Mouse (Mus musculus) urinary bladder, postnatal 10 days (tissue): ENCODE measurements around the gene Selenoi.
"Not testable (repeated sequence)": the region's sequence is repeated elsewhere in the genome, so short reads cannot be mapped to it uniquely, and the experiment has no call there.

Experiments used
- DNase-seq: peaks from one replicate; pipeline ENCODE4 v3.0.0; 2022; ENCODE audit warnings: low spot score

Selenoi gene

GRCm38 (mm10) chr5:30232271-30232971, at the start of gene Selenoi:
TSS of gene Selenoi (plus strand) at chr5:30232581.
- DNase-seq, result peak; percentile 87

DNA sequence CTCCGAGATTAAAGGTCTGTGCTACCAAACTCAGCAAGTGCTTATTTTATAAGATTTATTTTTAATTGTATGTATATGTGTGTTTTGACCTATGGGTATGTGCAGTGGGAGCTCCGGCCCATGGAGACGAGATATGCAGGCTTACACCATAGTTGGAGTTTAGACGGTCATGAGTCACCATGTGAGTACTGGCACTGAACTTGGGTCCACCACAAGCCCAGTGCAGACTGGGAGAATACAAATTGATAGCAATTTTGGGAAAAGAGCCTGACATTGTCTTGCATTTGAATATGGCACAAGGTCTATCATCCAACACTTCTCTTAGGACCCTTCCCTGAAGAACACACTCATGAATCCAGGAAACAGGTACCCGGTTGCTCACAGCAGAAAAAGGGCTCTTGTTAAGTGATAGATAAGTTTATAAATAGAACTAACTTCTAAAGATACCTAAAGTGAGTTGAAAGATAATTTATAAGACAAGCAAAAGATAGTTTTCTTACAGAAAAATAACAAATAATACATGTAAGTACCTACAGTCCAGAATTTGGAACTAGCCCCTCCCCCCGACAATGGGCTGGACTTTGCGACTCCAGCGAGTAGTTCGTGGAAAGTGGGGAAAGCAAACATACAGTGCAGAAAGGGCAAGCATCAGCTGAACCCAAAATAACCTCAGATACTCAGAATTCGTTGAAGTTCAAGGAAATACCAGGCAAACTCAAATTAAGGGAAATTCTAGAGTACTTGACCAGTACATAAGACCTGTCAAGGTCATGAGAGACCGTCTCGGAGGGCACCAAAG, 44.5 kb upstream of the Selenoi start:
- no peak for DNase-seq

GRCm38 (mm10) chr5:30192452-30192851, 39.9 kb upstream of the Selenoi start:
- no peak for DNase-seq

- DNase-seq, result no peak
Measured at GRCm38 (mm10) chr5:30195340-30195739, 37.0 kb upstream of the Selenoi start.

GRCm38 (mm10) chr5:30198257-30198656, 34.1 kb upstream of the Selenoi start:
- no peak for DNase-seq

DNA sequence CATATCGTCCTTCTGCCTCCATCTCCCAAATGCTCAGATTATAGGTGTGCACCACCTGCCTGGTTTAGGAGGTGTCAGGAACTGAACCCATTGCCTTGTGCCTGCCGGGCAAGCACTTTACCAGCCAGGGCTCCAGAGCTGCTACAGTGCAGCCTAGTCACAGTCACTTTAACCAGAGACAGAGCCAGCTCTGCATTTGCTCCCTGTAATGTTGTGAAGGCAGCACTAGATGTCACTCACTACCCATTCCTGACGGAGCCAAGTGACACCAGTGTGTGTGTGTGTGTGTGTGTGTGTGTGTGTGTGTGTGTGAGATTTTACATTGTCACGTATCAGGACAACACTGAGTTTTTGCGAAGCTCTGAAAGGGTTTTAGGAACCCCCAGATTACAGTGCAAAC, 30.9 kb upstream of the Selenoi start:
- no peak for DNase-seq

DNA sequence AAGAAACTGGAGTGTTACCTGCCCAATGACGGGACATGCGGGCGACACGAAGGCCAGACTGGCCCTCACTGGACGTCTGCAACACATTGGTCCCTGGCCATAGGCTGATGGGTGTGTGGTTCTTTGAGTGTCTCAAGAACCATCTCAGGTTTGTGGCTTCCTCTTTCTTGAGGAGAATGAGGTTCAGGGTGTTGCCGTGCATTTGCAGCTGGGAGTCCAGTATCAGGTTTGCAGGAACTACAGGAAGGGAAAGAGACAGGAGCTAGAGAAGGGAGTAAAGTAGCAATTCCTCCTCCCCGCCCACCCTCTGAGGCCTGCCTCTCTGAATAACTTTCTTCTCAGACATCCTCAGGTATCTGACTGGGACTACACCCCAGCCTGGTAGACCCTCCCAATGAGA, 30.2 kb upstream of the Selenoi start:
- no peak for DNase-seq

- DNase-seq, result no peak
Measured at GRCm38 (mm10) chr5:30203216-30203885, 29.0 kb upstream of the Selenoi start.

DNA sequence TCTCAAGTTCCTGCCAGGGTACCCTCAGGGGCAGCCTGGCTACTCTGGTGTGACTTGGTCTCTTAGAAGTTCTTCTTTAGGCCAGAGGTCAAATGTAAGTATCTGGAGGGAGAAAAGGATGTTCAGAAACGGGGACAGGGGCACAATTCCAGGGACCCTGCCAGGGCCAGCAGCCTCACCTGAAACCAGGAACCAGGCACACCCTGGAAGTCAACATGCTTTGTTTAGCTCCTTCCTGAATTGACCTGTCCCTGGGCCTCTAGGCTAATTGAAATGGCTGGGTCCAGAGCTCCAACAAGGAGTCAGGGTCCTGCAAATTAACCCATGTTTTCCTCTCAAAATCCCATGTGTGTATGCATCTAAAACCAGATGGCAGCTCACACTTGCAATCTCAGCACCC, 27.9 kb upstream of the Selenoi start:
- no peak for DNase-seq

GRCm38 (mm10) chr5:30205034-30205433, 27.3 kb upstream of the Selenoi start:
- no peak for DNase-seq

DNA sequence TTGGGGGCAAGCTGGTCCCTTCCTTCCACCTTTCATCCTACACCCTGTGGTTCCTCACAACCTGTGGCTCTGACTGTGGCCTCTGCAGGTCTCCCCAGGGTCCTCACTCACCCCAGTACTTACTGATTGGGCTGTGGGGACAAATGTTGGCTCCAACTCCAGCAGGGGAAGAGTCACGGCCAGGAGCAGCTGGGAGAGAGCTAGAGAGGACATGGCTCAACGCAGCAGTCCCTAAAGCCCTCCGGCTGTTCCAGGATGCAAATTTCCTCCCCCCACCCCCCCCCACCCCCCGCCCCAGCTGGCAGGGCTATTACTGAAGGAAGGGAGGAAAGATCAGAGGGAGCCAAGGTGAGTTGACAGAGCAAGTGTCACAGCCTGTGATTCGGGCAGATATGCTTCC, 26.9 kb upstream of the Selenoi start, which contains the start of gene Adgrf3:
Gene Adgrf3 (minus strand): TSS at position 230 of the 400 bp plus-strand sequence.
- DNase-seq, result no peak

DNA sequence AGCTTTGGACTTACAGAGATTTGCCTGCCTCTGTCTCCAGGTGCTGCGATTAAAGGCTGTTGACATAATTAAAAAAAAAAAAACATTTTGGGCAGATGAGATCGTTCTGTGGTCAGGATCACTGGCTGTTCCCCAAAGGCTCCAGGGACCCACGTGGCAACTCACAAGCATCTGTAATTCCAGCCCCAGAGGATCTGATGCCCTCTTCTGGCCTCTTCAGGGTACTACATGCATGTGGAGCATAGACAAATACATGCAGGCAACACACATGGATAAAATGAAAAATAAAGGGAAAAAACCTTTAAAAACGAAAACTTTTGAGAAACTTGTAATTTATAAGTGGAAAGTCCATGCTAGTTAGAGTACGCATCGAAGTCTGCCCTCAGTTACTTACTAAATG, 25.1 kb upstream of the Selenoi start:
- no peak for DNase-seq

DNA sequence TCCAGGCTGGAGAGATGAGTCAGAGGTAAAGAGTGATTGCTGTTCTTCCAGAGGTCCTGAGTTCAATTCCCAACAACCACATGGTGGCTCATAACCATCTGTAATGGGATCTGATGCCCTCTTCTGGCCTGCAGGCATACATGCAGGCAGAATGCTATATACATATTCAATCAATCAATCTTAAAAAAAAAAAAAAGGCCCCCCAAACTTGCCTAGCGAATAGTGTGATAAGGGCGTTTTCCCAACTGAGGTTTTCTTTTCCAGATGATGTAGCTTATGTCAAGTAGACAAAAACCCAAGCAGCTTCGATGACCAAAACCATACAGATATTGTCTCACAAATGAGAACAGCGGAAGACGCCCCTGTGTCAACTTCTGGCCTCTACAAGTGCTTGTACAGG, 21.6 kb upstream of the Selenoi start:
- not testable (repeated sequence) for DNase-seq

GRCm38 (mm10) chr5:30214889-30215288, 17.5 kb upstream of the Selenoi start:
- no peak for DNase-seq

DNA sequence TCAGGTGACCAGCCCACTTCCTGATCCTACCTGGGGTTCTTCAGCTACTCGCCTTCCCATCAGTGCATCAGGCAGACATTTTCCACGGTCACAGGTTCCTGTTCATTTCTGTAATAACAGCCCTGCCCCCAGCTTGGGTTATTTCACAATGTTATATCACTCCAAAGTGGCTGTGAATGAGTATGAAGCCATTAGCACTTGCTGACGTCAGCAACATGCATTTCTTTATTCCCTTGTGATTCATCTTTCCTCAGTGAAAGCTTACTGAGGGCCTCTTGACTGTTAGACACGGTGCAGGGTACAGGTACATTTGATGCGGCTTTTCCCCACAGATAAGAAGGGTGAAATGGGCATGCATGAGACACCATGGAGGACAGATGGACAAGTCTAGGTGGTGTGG, 16.4 kb upstream of the Selenoi start:
- DNase-seq, result no peak

- no peak for DNase-seq
Measured at GRCm38 (mm10) chr5:30219715-30220114, 12.7 kb upstream of the Selenoi start.

DNA sequence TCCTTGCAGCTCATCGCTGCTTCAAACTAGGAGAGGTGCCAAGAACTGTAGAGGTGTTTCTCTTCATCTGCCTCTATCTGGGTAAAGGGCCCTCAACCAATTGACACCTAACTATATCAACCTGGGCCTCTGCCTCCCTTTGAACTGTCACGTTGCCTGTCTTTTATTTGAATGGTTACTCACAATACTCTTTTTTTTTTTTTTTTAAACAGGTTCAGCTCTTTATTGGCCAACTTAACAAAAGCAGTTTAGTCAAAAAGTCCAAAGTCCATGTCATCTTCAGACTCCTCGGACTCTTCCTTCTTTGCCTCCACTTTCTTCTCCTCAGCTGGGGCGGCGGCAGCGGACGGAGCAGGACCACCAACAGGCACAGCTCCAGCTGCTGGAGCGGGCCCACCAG, 11.7 kb upstream of the Selenoi start:
- DNase-seq, result no peak

DNA sequence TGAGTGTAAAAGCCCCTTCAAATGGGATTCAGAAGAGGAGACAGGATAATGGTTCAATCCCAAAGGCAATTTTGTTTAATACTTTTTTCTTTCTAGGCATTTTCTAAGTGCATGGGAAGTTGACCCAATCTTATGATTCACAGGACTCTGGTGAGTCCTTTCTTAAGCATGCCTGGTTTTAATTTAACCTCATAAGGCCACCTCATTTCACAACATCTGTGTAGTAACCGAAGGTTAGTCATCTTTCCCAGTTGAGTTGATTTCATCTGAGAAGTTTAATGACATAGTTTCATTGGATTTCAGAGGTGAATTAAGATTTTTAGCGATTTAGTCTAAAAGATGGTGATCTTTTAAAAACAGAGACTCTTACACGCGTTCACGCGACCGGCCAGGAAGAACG, 9.7 kb upstream of the Selenoi start:
- DNase-seq, result no peak

GRCm38 (mm10) chr5:30230901-30231300, 1.5 kb upstream of the Selenoi start:
- no peak for DNase-seq

- DNase-seq, result no peak
Measured at GRCm38 (mm10) chr5:30231891-30232270, 500 bp upstream of the Selenoi start.

- DNase-seq, result no peak
Measured at GRCm38 (mm10) chr5:30233042-30233441, 661 bp downstream of the Selenoi start.

DNA sequence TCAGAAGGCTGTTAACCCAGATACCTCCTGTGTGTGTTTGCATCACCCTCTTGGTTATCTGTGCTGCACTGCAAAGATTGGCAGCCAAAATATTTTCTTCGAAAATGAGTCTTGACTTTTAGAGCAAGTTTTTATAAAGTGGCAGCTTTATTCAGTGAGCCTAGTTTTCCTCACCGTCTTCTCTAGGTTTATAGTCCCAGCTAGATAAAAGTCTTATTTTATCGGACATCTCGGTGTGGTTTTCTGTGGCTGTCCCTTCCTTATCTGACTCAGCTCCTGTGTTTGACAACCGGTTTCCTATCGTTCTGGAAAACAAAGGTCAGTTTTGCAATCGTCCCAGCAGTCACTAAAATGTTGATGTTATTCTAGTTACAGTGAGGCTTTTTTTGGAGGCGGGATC, 1.6 kb downstream of the Selenoi start:
- no peak for DNase-seq

DNA sequence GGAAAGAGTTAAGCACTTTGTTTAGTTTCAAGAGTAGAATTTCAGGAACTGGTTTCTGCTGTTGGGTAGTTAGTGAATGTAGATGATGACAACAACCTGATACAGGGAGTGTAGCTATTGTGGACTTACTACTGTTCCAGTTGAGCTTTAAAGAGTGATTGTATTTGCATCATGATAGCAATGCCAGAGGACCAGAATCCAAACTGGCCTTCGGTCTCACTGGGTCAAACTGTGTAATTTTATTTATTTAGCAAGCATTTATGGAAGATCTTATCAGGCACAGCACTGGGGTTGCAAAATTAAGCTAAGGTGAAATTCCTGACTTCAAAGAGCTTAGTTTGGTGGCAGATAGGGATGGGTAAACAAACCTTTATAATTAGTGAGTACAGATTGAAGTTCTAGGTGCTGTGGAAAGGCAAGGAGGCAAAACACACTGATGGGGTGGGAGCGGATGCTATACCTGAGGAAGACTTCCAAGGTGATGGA, 3.3 kb downstream of the Selenoi start:
- DNase-seq, result no peak
